ENCODE assay signal across 9 mouse cellular contexts in the genomic region with DNA sequence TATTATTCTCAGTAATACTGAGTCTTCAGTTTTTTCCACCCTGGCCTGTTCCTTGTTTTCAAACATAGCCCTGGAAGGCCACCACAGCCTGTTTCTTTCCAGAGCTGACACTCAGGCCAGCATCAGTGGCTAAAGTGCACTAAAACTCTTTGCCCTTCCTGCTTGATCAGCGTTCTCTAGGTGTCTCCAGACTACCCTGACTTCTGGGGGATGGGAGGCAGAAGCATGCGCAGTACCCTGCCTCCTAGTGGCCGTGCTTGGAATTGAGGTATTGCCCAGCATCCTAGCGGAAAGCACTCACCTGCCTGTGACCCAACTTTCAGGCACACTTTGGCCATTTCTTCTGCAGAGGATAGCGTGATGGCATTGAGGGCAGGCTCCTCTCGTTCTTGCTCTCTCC. TPM values are rescaled to one million over a fixed set of nuclear protein-coding genes. Genes with fewer than 3 reads are reported as not detected.
DNase-seq lines count a peak whose midpoint lies in the region; ATAC-seq and TF ChIP-seq lines count a peak whose summit lies in the region.
"Had no signal": no experiment of that assay in that cellular context is flagged by ENCODE, and none has a peak within 500 bp of the region (broad histone marks: within the 10 kb centered on the region; RNA-seq: fewer than 3 reads in every experiment).

No protein-coding gene starts in this region.

- peak; percentile 86 for TF ChIP-seq CTCF in heart, adult 2 months (IDR thresholded peaks at IDR 0.05)

- no peak overlapping the region for H3K4me2 ChIP-seq in midbrain, embryonic 14.5 days (ENCODE audit: low read length)
- H3K4me2 ChIP-seq in midbrain, embryonic 13.5 days (replicated peaks): no peak overlapping the region
- H3K4me2 ChIP-seq: embryonic facial prominence, embryonic 13.5 days had no signal

- WGBS in midbrain, embryonic 14.5 days: 50% methylated on average over 6 of the region's 6 CpGs
- 43% methylated on average over 6 of the region's 6 CpGs for WGBS in midbrain, embryonic 13.5 days
- 52% methylated on average over 6 of the region's 6 CpGs for WGBS in heart, adult 2 months

- H3K9ac ChIP-seq in midbrain, embryonic 14.5 days (replicated peaks; ENCODE audit: low read length): no peak overlapping the region
- H3K9ac ChIP-seq in midbrain, embryonic 13.5 days (replicated peaks): no peak overlapping the region
- H3K9ac ChIP-seq in heart, adult 2 months (ENCODE audit: low read depth, low read length): no peak overlapping the region
- H3K9ac ChIP-seq: embryonic facial prominence, embryonic 13.5 days had no signal

- intact Hi-C loops in heart, adult 2 months (cut with DNase I): loop anchor here (1.0 to 2.0 kb wide), 2 partner anchors 42 to 71 kb away; no protein-coding TSS in a partner anchor

- DNase-seq in CD4-positive, CD25-positive, alpha-beta regulatory T cell, adult 2 months (ENCODE audit: low read depth, low spot score): peak; percentile 51
- peak; percentile 26 for DNase-seq in midbrain, embryonic 14.5 days
- peak; percentile 46 to 75 for DNase-seq in heart, adult 2 months
- DNase-seq in kidney, postnatal 25 days: peak; percentile 84 to 90
- DNase-seq in retina, embryonic 14.5 days (ENCODE audit: low spot score): peak; percentile 19
- DNase-seq in neural tube, embryonic 10.5 days (ENCODE audit: extremely low spot score, low spot score): no peak

- TF ChIP-seq POLR2A in heart, adult 2 months (IDR thresholded peaks at IDR 0.05; ENCODE audit: insufficient read depth, low read depth, low read length): no peak

- no peaks in the 10 kb centered on the region for H3K36me3 ChIP-seq in midbrain, embryonic 14.5 days (ENCODE audit: control insufficient read depth, insufficient read depth, low read length)
- no peaks in the 10 kb centered on the region for H3K36me3 ChIP-seq in midbrain, embryonic 13.5 days
- H3K36me3 ChIP-seq in heart, adult 2 months (ENCODE audit: control insufficient read depth, insufficient read depth, low read length): peaks cover 1% of the 10 kb centered on the region

- H3K27me3 ChIP-seq in midbrain, embryonic 14.5 days (ENCODE audit: control insufficient read depth, insufficient read depth, low read length): no peaks in the 10 kb centered on the region
- no peaks in the 10 kb centered on the region for H3K27me3 ChIP-seq in midbrain, embryonic 13.5 days
- no peaks in the 10 kb centered on the region for H3K27me3 ChIP-seq in heart, adult 2 months (ENCODE audit: control insufficient read depth, insufficient read depth, low read length)
- H3K27me3 ChIP-seq: embryonic facial prominence, embryonic 13.5 days had no signal

- no peaks in the 10 kb centered on the region for H3K79me2 ChIP-seq in heart, adult 2 months (replicated peaks; ENCODE audit: control insufficient read depth, insufficient read depth, low read length)

- H3K4me3 ChIP-seq in midbrain, embryonic 14.5 days (replicated peaks; ENCODE audit: low read depth, low read length): no peak overlapping the region
- H3K4me3 ChIP-seq in midbrain, embryonic 13.5 days (replicated peaks): no peak overlapping the region
- H3K4me3 ChIP-seq in heart, adult 2 months: no peak overlapping the region
- H3K4me3 ChIP-seq: embryonic facial prominence, embryonic 13.5 days had no signal

- 0 out of 2 replicates have a peak, but pooled peaks cover 3% of the 10 kb centered on the region for H3K9me3 ChIP-seq in midbrain, embryonic 14.5 days (ENCODE audit: control insufficient read depth, low read length)
- H3K9me3 ChIP-seq in midbrain, embryonic 13.5 days: no peaks in the 10 kb centered on the region
- H3K9me3 ChIP-seq: embryonic facial prominence, embryonic 13.5 days had no signal

- no peak overlapping the region for H3K27ac ChIP-seq in midbrain, embryonic 14.5 days (replicated peaks; ENCODE audit: low read depth, low read length)
- H3K27ac ChIP-seq in midbrain, embryonic 13.5 days: no peak overlapping the region
- H3K27ac ChIP-seq in heart, adult 2 months: no peak overlapping the region
- H3K27ac ChIP-seq: embryonic facial prominence, embryonic 13.5 days had no signal

- no peaks in the 10 kb centered on the region for H3K4me1 ChIP-seq in midbrain, embryonic 14.5 days (ENCODE audit: control insufficient read depth, insufficient read depth, low read length)
- no peaks in the 10 kb centered on the region for H3K4me1 ChIP-seq in midbrain, embryonic 13.5 days (replicated peaks)
- H3K4me1 ChIP-seq in heart, adult 2 months (ENCODE audit: control insufficient read depth, insufficient read depth, low read length): no peaks in the 10 kb centered on the region

- no peak for ATAC-seq in CD4-positive, CD25-positive, alpha-beta regulatory T cell, adult 4 months
- no peak for ATAC-seq in midbrain, embryonic 14.5 days (ENCODE audit: low FRiP score, low TSS enrichment)
- ATAC-seq in midbrain, embryonic 13.5 days: no peak

- peak; percentile 70; the same call in 1 of the 2 replicates for TF ChIP-seq EP300 in heart, adult 2 months (IDR thresholded peaks at IDR 0.05; ENCODE audit: insufficient read depth, low read depth, low read length)

RNA-seq across cellular contexts. Expression of gene Nid2, which starts 25.8 kb away (rescaled TPM):
- polyA plus RNA-seq in CD4-positive, CD25-positive, alpha-beta regulatory T cell, adult 4 months (2017; shearing (Covaris generic)): 1 to 10 TPM; 1.1 to 5.1 TPM
- 8.5 and 48.3 TPM in 2 replicates for polyA plus RNA-seq in midbrain, embryonic 14.5 days (2014; fragmentation: Nextera tagmentation; extraction: Ambion mirVana)
- polyA plus RNA-seq in midbrain, embryonic 13.5 days (2015; fragmentation: Nextera tagmentation; extraction: Ambion mirVana): 35.1 and 40.7 TPM in 2 replicates
- total RNA-seq in heart, adult 2 months (2021): 10 to 100 TPM; 21.2 to 21.6 TPM
- 12.1 and 14.3 TPM in 2 replicates for polyA plus RNA-seq in heart, adult 2 months (2012; rRNA removed)

RNA-seq across cellular contexts. Expression of gene Rtraf, which starts 46.7 kb away (rescaled TPM):
- 100 to 1,000 TPM; 100 to 114 TPM for polyA plus RNA-seq in CD4-positive, CD25-positive, alpha-beta regulatory T cell, adult 4 months (2017; shearing (Covaris generic))
- polyA plus RNA-seq in midbrain, embryonic 14.5 days (2014; fragmentation: Nextera tagmentation; extraction: Ambion mirVana): 178 and 196 TPM in 2 replicates
- 210 and 215 TPM in 2 replicates for polyA plus RNA-seq in midbrain, embryonic 13.5 days (2015; fragmentation: Nextera tagmentation; extraction: Ambion mirVana)
- 10 to 100 TPM; 56.8 to 71.3 TPM for total RNA-seq in heart, adult 2 months (2021)
- 33.1 and 51.0 TPM in 2 replicates for polyA plus RNA-seq in heart, adult 2 months (2012; rRNA removed)
